Mouse (Mus musculus) small intestine, adult 2 months (tissue): Measurements from ENCODE around the gene Dpp4. TPM values are rescaled to one million over a fixed set of nuclear protein-coding genes. Genes with fewer than 3 reads are reported as not detected.
A peak's percentile ranks its signal among the peaks of the same experiment; 100 is the strongest.

ENCODE experiments used
- H3K27ac ChIP-seq: fragments of 200-500 bp; 2 replicates; pipeline ENCODE4 v1.5.1; 2012; ENCODE audit warnings: low read depth, low read length, control low read depth, inconsistent platforms; ENCODE audit not compliant: insufficient read depth
- H3K27me3 ChIP-seq: fragments of 200-500 bp; 2 replicates; pipeline ENCODE4 v1.6.1; 2012; ENCODE audit warnings: mild to moderate bottlenecking, moderate library complexity, low read length, inconsistent platforms; ENCODE audit not compliant: control insufficient read depth, insufficient read depth
- H3K36me3 ChIP-seq: fragments of 200-500 bp; 2 replicates; pipeline ENCODE4 v1.6.1; 2012; ENCODE audit warnings: mild to moderate bottlenecking, low read length, control low read depth, inconsistent platforms; ENCODE audit not compliant: control insufficient read depth, insufficient read depth
- H3K4me1 ChIP-seq: fragments of 200-500 bp; 2 replicates; pipeline ENCODE4 v1.6.1; 2012; ENCODE audit warnings: low read length, inconsistent platforms, mixed read lengths; ENCODE audit not compliant: control insufficient read depth, insufficient read depth, insufficient read length
- H3K4me3 ChIP-seq: fragments of 200-500 bp; 2 replicates; pipeline ENCODE4 v1.5.1; 2012; ENCODE audit warnings: low read depth, mild to moderate bottlenecking, control low read depth, inconsistent platforms, low read length, moderate library complexity
- CTCF ChIP-seq: fragments of 200-500 bp; IDR thresholded peaks from 2 replicates; pipeline ENCODE4 v1.5.1; 2012; ENCODE audit warnings: low read depth, mild to moderate bottlenecking, control low read depth, inconsistent platforms, low read length, moderate library complexity, mixed read lengths; ENCODE audit not compliant: insufficient replicate concordance, insufficient read length; ENCODE audit errors: extremely low read depth
- POLR2A ChIP-seq: fragments of 200-500 bp; IDR thresholded peaks from 2 replicates; pipeline ENCODE4 v1.6.1; 2012; ENCODE audit warnings: low read depth, mild to moderate bottlenecking, control low read depth, inconsistent platforms, low read length, moderate library complexity
- WGBS: fragments of 180-500 bp; shearing (Covaris S2); methylation state at CpG from one replicate; pipeline ENCODE4 v1.1.7; 2018; 5-methylcytosine and 5-hydroxymethylcytosine counted together
- polyA plus RNA-seq: library from polyadenylated mRNA; depleted of rRNA; stranded (reverse); fragments of >200 nt; gene quantifications from 2 replicates; pipeline ENCODE4 v1.2.3, GENCODE M21; 2012

Dpp4 gene
- polyA plus RNA-seq, 1 experiment, result 77.5 TPM

GRCm38 (mm10) chr2:62370048-62370447, 42.0 kb downstream of the Dpp4 start:
- peaks cover 16% of the 10 kb centered on the region; the same call in 1 of the 2 replicates for H3K4me1 ChIP-seq

DNA sequence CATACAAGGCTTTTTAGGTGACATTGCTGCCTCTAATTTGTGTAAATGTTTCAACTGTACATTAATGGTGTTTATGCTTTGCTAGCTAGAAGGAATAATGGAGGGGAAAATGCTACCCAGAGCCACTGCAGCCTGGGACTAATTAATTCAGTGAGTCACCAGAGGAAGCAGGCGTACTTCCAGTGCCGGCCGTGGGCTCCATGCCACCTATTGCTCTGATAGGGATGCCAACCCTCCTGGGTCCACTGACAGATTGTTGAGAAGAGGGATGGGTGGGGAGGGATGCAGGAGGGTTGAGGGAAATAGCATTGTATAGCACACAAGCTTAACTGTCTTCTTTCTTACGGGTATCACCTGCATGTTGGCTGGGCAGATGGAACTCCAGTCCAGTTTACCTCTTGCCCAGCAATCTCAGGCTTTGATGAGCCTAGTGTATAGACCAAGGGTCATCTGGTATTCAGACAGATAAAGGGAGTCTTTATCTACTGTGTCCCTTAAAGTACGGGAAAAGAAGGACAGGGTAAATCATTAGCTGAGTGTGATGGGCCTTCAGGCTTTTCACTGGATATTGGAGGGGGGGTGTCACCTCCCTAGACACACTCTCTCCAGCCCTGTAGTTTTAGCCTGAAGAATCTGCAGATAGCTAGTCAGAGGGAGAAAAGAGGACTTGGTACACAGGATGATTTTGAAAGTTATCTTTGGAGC, 43.5 kb downstream of the Dpp4 start:
- H3K36me3 ChIP-seq, result peaks cover 45% of the 10 kb centered on the region
- no peak overlapping the region for H3K4me3 ChIP-seq
- no peaks in the 10 kb centered on the region for H3K27me3 ChIP-seq
- no peak for TF ChIP-seq POLR2A
- TF ChIP-seq CTCF, result no peak
- H3K27ac ChIP-seq, result peak overlapping the region; percentile 65
- 43% methylated on average over 5 of the region's 5 CpGs for WGBS
- peaks cover 18% of the 10 kb centered on the region; the same call in 1 of the 2 replicates for H3K4me1 ChIP-seq

More at GRCm38 (mm10) chr2:62370048-62370447, 42.0 kb downstream of the Dpp4 start:
- Histone ChIP-seq H3K27me3 (no peaks in the 10 kb centered on the region), H3K36me3 (peaks cover 51% of the 10 kb centered on the region), H3K4me3 (no peak overlapping the region), H3K27ac (peak overlapping the region; percentile 77)
- TF ChIP-seq CTCF, result no peak
- no peak for TF ChIP-seq POLR2A
- WGBS, result 33% methylated on average over 2 of the region's 2 CpGs

DNA sequence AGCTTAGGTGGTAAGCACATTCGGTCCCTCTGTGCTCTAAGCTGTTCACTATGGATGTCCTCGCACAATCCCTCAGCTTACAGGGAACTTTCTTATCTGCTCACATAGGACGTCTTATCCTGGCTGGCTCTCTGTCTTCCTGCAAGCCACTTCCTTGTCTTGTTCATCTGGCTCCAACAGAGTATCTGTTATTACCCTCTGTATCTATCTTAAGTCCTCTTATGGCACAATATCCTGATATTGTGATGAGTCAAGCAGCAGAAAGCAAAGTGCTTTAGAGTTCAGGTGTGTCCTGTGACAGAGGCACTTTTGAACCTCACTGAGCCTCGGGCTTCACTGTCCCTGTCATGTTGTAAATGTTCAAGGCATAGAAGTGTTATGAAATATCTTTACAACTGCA, 48.4 kb downstream of the Dpp4 start:
- Histone ChIP-seq H3K4me3 (no peak overlapping the region), H3K27ac (peak overlapping the region; percentile 53), H3K27me3 (no peaks in the 10 kb centered on the region), H3K4me1 (peaks cover 3% of the 10 kb centered on the region; the same call in 1 of the 2 replicates), H3K36me3 (peaks cover 56% of the 10 kb centered on the region)
- WGBS, result 32% methylated on average over 4 of the region's 4 CpGs
- TF ChIP-seq POLR2A, result no peak
- TF ChIP-seq CTCF, result no peak

DNA sequence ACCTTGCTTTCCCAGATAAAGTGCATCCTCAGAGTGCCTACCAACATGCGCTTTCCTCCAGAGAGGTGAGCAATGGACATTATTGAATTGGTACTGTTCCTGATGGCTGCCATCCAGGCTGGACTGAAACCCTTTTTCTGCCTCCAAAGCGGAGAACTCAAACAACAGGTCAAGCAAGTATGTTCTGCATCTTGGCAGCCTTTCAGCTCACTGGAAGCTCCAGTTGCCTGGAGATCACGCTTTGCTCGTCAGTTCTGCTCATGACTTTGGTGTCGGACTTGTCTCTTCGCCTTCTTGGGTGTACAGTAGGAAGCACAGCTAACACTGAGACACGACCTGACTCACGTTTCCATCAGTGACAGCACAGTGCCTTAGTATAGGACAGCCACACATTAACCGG, 49.8 kb downstream of the Dpp4 start:
- Histone ChIP-seq H3K4me3 (no peak overlapping the region), H3K27ac (no peak overlapping the region), H3K36me3 (peaks cover 54% of the 10 kb centered on the region), H3K27me3 (no peaks in the 10 kb centered on the region), H3K4me1 (peaks cover 3% of the 10 kb centered on the region; the same call in 1 of the 2 replicates)
- 90% methylated on average over 9 of the region's 9 CpGs for WGBS
- TF ChIP-seq CTCF, result no peak
- no peak for TF ChIP-seq POLR2A

- H3K4me1 ChIP-seq, result peaks cover 3% of the 10 kb centered on the region; the same call in 1 of the 2 replicates
- WGBS, result 76% methylated on average over 3 of the region's 3 CpGs
- no peak for TF ChIP-seq POLR2A
- TF ChIP-seq CTCF, result no peak
- no peak overlapping the region for H3K4me3 ChIP-seq
- no peak overlapping the region for H3K27ac ChIP-seq
- no peaks in the 10 kb centered on the region for H3K27me3 ChIP-seq
- peaks cover 55% of the 10 kb centered on the region for H3K36me3 ChIP-seq
Measured at GRCm38 (mm10) chr2:62361514-62361913, 50.5 kb downstream of the Dpp4 start.

- H3K4me1 ChIP-seq, result peaks cover 3% of the 10 kb centered on the region; the same call in 1 of the 2 replicates
- no peak overlapping the region for H3K4me3 ChIP-seq
- 84% methylated on average over 6 of the region's 6 CpGs for WGBS
- H3K27me3 ChIP-seq, result no peaks in the 10 kb centered on the region
- peaks cover 58% of the 10 kb centered on the region for H3K36me3 ChIP-seq
- H3K27ac ChIP-seq, result no peak overlapping the region
- TF ChIP-seq POLR2A (no peak), CTCF (no peak)
Measured at GRCm38 (mm10) chr2:62360872-62361271, 51.2 kb downstream of the Dpp4 start.

- Histone ChIP-seq H3K27ac (no peak overlapping the region), H3K36me3 (peaks cover 55% of the 10 kb centered on the region), H3K4me3 (no peak overlapping the region), H3K27me3 (no peaks in the 10 kb centered on the region), H3K4me1 (no peaks in the 10 kb centered on the region)
- 90% methylated on average over 7 of the region's 7 CpGs for WGBS
- no peak for TF ChIP-seq CTCF
- no peak for TF ChIP-seq POLR2A
Measured at GRCm38 (mm10) chr2:62357259-62357658, 54.8 kb downstream of the Dpp4 start.
